Mouse (Mus musculus) spleen, adult 18-20 months (tissue): ENCODE data around the gene Ccpg1.

Source experiments
- DNase-seq, 2 experiments: peaks; one replicate each; pipeline ENCODE4 v3.0.0; 2022; ENCODE audit warnings: mixed read lengths in 2 of 2

Ccpg1 gene

GRCm38 (mm10) chr9:73048927-73049326 lies 63.7 kb downstream of the Ccpg1 start:
- no peak for DNase-seq

- no peak for DNase-seq
Observed at GRCm38 (mm10) chr9:73049833-73050232, 64.6 kb downstream of the Ccpg1 start.

DNA sequence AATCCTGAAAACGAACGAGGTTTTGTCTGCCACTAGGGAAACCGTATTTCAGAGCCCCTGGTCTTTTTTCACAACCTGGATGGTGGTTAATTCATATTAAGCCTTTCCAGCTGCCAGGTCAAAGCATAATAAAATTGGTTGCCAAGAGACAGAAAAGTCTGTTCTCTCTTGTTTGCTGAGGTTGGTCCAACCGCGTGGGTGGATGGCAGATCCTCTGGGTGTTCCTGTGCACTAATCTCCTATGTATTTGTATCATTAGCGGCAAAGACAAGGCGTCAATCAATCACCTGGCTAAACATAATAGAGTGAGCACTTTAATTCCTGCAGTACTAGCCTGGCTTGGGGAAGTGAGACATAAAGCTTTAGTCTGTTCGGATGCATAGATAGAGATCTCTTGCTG lies 65.4 kb downstream of the Ccpg1 start:
- no peak for DNase-seq

DNA sequence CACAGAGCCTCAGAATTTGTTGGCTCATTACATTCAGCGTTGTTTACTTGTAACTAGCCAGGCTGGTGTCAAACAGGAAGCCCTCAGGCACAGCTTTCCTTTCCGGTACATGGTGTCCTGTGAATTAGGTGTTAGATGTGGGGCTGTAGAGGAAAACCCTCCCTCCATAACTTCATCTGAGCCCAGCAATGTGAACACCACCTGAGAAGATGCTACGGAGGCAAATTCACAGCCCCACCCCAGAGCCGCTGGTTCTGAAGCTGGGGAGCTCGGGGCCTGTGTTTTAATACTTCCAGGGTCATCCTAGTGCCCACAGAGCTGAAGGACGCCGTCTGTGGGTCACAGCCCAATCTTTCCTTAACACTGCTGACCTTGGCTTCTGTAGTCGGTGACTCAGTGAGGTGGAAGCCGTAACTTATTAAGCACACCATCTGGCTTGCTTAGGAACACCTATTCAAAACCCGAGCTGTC lies 70.2 kb downstream of the Ccpg1 start:
- no peak for DNase-seq

GRCm38 (mm10) chr9:73059224-73059623 lies 74.0 kb downstream of the Ccpg1 start:
- no peak for DNase-seq

DNA sequence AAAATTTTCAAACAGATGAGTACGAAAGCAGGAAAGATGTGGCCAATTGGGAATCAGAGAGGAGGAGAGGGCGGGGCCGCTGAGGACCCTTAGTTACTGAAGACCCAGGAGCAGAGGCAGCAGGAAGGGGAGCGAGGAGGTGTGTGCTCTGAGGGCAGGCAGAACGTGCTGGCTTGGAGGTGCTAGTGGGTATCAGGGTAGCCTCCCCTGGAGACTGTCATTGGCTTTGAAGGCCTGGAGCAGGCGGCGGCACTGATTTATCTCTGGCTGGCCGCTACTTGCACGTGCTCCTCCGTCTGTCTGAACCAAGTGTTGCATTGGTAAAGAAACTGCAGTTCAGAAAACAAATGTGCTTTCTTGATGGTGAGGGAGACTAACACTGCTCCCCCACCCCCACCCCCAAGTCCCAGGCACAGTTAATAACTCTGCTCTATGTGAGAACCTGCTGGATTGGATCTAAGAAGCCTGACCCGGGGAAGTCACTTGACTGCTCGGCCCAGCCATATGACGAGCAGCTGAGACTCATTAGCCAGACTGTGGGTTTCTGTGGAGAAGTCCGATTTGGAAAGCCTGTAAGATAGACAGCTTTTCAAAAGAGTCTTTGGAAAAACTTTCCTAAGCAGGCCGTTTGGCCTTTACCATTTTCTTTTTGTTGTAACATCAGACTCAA lies 78.5 kb downstream of the Ccpg1 start:
- DNase-seq: no peak
